Mouse (Mus musculus) olfactory bulb, adult 2 months (tissue): ENCODE results near the gene Traf3ip2.

ENCODE experiments used
- CTCF ChIP-seq: fragments of 200-500 bp; IDR thresholded peaks from 2 replicates; pipeline ENCODE4 v1.5.1; 2012; ENCODE audit warnings: low read depth, mild to moderate bottlenecking, low read length, moderate library complexity; ENCODE audit not compliant: insufficient read depth
- POLR2A ChIP-seq: fragments of 200-500 bp; IDR thresholded peaks from 2 replicates; pipeline ENCODE4 v1.6.1; 2012; ENCODE audit warnings: mild to moderate bottlenecking, low read depth, low read length, moderate library complexity; ENCODE audit not compliant: insufficient read depth

DNA sequence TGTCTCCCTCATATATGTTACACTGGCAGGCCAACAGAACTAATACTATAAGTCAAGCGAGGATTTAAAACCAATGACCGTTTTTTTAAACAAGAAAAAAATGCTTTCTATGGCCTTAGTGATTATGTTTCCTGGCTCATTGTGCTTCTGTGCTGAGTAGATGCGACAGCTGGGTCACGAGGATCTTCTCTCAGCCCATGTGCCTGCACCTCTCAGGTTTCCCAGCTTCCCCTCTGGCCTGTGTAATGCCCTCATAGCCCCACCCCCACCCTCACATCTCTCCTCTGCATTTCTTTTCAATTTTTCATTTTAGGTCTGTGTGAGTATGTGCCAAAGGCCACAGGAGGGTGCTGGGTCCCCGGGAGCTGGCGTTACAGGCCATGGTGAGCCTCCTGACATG lies 20.6 kb downstream of the Traf3ip2 start:
- no peak for TF ChIP-seq POLR2A
- TF ChIP-seq CTCF = no peak
